Mouse (Mus musculus) kidney, adult 18-20 months (tissue): Measurements from ENCODE around the gene Cyp2d22.

ENCODE experiments used
- DNase-seq: peaks from one replicate; pipeline ENCODE4 v3.0.0; 2021

Gene Cyp2d22

GRCm38 (mm10) chr15:82375855-82376254, 4.2 kb downstream of the Cyp2d22 start:
- DNase-seq, result no peak

GRCm38 (mm10) chr15:82374437-82374836, 5.6 kb downstream of the Cyp2d22 start:
- no peak for DNase-seq

- DNase-seq, result no peak
Observed at GRCm38 (mm10) chr15:82372991-82373390, 7.1 kb downstream of the Cyp2d22 start.

GRCm38 (mm10) chr15:82372446-82372845, 7.6 kb downstream of the Cyp2d22 start:
- no peak for DNase-seq

- no peak for DNase-seq
Observed at GRCm38 (mm10) chr15:82368851-82369250, 11.2 kb downstream of the Cyp2d22 start.

- DNase-seq, result peak; percentile 0
Observed at GRCm38 (mm10) chr15:82368146-82368545, 11.9 kb downstream of the Cyp2d22 start.

- peak; percentile 15 for DNase-seq
Observed at GRCm38 (mm10) chr15:82364561-82364960, 15.5 kb downstream of the Cyp2d22 start.

GRCm38 (mm10) chr15:82363801-82364200, 16.3 kb downstream of the Cyp2d22 start:
- peak; percentile 2 for DNase-seq

- DNase-seq, result peak; percentile 36
Observed at GRCm38 (mm10) chr15:82362234-82362633, 17.8 kb downstream of the Cyp2d22 start.

GRCm38 (mm10) chr15:82361459-82362018, 18.5 kb downstream of the Cyp2d22 start:
- DNase-seq, result peak; percentile 57

- peak; percentile 70 for DNase-seq
Observed at GRCm38 (mm10) chr15:82358431-82359260, 21.4 kb downstream of the Cyp2d22 start.

- DNase-seq, result peak; percentile 94
Observed at GRCm38 (mm10) chr15:82354126-82354945, 25.7 kb downstream of the Cyp2d22 start, which contains the start of gene Ndufa6. Ndufa6 (minus strand) TSS chr15:82354322.

- DNase-seq, result no peak
Observed at GRCm38 (mm10) chr15:82353745-82354113, 26.3 kb downstream of the Cyp2d22 start.

- DNase-seq, result peak; percentile 45
Observed at GRCm38 (mm10) chr15:82353078-82353744, 26.8 kb downstream of the Cyp2d22 start.

GRCm38 (mm10) chr15:82351480-82351879, 28.6 kb downstream of the Cyp2d22 start:
- no peak for DNase-seq

GRCm38 (mm10) chr15:82350349-82350748, 29.7 kb downstream of the Cyp2d22 start:
- DNase-seq, result no peak

- no peak for DNase-seq
Observed at GRCm38 (mm10) chr15:82348999-82349341, 31.1 kb downstream of the Cyp2d22 start.

- no peak for DNase-seq
Observed at GRCm38 (mm10) chr15:82348258-82348998, 31.6 kb downstream of the Cyp2d22 start.

GRCm38 (mm10) chr15:82347852-82348251, 32.2 kb downstream of the Cyp2d22 start:
- no peak for DNase-seq

- no peak for DNase-seq
Observed at GRCm38 (mm10) chr15:82347303-82347676, 32.8 kb downstream of the Cyp2d22 start.

GRCm38 (mm10) chr15:82346580-82347302, 33.3 kb downstream of the Cyp2d22 start:
- no peak for DNase-seq
